Mouse (Mus musculus) layer of hippocampus, postnatal 36 days (tissue): ENCODE data around the gene AI661453. TPM values are rescaled to one million over a fixed set of nuclear protein-coding genes. Genes with fewer than 3 reads are reported as not detected.

Source experiments
- DNase-seq, 2 experiments: peaks; one replicate each; pipeline ENCODE4 v3.0.0; 2022
- total RNA-seq, 2 experiments: library from RNA; stranded (reverse); gene quantifications; 2 replicates each; pipeline ENCODE4 v1.2.3; 2021

The AI661453 gene
- total RNA-seq, 2 experiments from 2014 or later: 0.10 to 0.33 TPM

- no peak for DNase-seq
Measured at GRCm38 (mm10) chr17:47441296-47442051, 5.1 kb downstream of the AI661453 start.

- no peak for DNase-seq
Measured at GRCm38 (mm10) chr17:47442271-47442670, 5.9 kb downstream of the AI661453 start.

- DNase-seq: no peak
Measured at GRCm38 (mm10) chr17:47444113-47444512, 7.7 kb downstream of the AI661453 start.

GRCm38 (mm10) chr17:47445518-47445917 is 9.1 kb downstream of the AI661453 start:
- no peak for DNase-seq

DNA sequence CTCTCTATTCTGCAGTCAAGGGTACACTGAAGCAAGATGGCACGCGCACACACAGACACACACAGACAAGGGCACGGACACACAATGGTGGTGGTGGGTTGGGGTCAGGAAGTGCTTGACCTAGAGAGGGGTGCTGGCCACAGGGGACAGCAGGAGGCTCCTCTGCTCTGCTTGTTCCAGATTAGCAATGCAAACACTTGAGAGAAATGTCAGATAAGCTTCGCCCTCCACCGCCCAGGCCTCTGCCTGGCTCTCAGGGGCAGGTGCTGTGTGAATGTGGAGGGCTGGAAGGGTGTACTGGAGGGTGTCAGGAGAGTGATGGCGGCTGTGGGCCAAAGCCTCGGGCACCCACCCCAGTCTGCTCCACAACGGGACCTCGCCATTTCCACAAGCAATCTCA is 9.6 kb downstream of the AI661453 start:
- no peak for DNase-seq

DNA sequence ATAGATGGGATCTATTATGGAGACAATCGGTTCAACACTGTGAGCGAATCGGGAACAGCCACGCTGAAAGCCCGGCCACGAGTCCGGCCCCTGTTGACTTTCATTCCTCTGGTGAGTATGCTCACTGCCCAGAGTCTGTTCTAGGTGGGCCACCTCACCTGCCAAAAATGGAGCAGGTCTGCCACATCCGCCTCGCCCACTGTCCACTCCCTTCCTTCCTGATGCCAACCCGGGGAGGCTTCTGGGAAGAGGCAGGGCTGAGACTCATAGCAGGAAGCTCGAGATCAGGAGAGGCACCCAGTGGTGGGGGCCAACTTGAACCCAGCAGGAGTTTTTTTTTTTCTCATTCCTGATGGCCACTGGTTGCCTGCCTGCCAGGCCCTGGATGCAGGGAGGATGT is 10.1 kb downstream of the AI661453 start:
- DNase-seq: no peak

- DNase-seq: no peak
Measured at GRCm38 (mm10) chr17:47448523-47449372, 12.3 kb downstream of the AI661453 start.

DNA sequence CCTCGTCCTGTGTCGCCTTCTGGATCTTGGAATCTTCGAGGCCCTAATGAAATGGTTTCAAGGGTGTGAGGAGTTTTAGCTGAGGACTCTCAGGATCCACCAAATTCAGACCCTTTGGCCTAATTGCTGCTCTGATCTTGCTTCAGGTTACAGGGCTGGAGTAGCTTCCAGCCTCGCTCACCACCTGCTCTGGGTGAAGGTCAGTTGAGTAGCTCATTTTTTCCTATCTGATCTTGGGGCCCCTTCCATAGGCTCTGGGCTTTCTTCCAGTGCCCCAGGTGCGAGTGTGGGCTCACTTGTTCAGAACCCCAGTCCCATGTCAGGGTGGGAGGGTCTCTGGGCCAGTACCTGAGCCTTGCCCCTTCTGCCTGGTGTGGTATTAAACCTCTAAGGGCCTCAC is 13.0 kb downstream of the AI661453 start:
- no peak for DNase-seq

DNA sequence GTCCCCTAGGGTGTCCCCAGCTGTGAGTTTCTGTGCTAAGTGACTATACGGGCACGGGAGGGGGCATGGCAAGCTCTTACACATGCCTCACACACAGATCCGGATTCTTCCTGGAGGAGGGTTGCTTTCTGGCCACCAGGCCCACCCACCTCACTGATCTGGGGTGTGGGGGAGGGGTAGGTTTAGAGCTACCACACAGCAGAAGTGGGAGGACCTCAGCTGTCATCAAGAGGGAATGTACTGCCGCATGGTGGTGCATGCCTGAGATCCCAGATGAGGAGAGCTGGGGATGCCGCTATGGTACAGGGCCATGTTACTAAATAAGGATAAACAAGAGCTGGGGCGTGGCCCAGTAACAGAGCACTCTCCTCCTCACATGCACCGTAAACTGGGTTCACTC is 13.8 kb downstream of the AI661453 start:
- DNase-seq: no peak

DNA sequence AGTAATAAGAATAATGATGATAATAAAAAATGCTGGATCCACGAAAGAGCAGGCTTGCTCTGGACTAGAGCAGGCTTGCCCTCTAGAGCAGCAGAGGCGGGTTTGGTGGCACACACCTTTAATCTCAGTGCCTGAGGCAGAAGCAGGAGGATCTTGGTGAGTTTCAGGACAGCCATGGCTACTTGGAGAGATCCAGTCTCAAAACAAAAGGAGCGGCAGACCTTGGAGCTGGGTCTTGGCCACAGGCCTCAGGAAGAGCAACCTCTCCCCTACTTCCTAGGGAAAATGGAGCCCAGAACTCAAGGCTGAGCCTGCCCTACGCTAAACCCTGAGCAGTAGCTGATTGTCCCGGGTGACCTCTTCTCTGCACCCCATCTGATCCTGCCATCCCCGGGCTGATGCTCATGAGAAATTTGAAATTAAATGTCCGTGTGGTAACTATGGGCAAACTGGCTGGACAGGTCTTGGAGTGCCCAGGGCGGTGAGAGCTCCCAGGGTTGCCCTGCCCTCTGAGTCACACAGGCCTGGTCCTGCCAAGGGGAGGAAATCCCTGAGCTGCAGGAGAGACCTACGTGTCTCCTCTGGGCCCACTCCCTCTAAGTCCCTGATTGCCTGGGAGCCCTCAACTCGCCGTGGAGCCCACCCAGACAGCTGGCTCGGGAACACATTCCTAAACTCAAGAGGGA is 14.6 kb downstream of the AI661453 start:
- DNase-seq: no peak

GRCm38 (mm10) chr17:47452886-47453285 is 16.5 kb downstream of the AI661453 start:
- DNase-seq: no peak

GRCm38 (mm10) chr17:47454675-47455074 is 18.3 kb downstream of the AI661453 start:
- DNase-seq: no peak

DNA sequence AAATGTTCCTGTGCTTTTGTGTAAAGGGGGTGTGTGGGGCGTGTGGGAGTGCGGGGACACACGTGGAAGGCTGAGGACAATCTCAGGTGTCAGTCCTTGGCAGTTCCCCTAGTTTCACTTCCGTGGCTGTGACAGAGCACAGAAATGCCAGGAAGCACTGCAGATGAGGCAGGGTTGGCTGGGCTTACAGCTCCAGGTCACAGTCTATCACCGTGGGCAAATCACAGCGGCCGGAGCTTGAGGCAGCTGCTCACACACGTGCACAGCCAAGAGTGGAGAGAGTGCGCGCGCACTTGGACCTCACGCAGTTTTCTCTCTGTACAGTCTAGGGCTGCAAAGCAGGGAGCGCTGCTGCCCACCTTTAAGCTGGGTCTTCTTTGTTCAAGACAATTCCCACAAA is 21.9 kb downstream of the AI661453 start:
- DNase-seq: no peak

DNA sequence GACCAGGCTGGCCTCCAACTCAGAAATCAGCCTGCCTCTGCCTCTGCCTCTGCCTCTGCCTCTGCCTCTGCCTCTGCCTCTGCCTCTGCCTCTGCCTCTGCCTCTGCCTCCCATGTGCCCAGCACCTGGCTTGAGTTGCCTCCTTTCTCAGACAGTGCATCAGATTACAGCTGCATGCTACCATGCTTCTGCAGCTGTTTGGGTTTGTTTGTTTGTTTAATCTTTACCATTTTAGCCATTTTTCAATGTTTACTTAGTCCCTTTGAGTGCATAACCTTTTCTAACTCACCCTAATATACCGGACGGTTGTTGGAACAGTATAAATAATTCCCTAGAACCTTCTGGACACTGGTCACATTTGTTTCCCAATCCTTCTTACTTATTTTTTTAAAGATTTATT is 22.5 kb downstream of the AI661453 start:
- no peak for DNase-seq

- no peak for DNase-seq
Measured at GRCm38 (mm10) chr17:47459341-47459919, 23.0 kb downstream of the AI661453 start.

DNA sequence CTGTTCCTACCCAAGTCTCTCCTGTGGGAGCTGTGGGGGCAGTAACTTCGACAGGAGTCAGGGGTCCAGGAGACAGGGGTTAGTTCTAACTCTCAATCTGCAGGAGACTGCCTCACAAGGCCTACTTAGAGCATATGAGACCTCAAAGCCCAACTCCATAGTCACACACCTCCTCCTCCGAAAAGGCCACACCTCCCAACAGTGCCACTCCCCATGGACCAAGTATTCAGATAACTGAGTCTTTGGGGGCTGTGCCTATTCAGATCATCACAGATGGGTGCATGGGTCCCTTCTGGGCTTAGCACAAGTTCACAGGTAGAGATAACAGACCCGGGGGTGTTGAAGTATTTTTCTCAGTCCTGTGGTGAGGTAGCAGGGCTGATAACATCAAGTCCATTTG is 25.3 kb downstream of the AI661453 start:
- no peak for DNase-seq

- no peak for DNase-seq
Measured at GRCm38 (mm10) chr17:47462209-47462608, 25.8 kb downstream of the AI661453 start.

GRCm38 (mm10) chr17:47462728-47463388 is 26.4 kb downstream of the AI661453 start:
- no peak for DNase-seq

DNA sequence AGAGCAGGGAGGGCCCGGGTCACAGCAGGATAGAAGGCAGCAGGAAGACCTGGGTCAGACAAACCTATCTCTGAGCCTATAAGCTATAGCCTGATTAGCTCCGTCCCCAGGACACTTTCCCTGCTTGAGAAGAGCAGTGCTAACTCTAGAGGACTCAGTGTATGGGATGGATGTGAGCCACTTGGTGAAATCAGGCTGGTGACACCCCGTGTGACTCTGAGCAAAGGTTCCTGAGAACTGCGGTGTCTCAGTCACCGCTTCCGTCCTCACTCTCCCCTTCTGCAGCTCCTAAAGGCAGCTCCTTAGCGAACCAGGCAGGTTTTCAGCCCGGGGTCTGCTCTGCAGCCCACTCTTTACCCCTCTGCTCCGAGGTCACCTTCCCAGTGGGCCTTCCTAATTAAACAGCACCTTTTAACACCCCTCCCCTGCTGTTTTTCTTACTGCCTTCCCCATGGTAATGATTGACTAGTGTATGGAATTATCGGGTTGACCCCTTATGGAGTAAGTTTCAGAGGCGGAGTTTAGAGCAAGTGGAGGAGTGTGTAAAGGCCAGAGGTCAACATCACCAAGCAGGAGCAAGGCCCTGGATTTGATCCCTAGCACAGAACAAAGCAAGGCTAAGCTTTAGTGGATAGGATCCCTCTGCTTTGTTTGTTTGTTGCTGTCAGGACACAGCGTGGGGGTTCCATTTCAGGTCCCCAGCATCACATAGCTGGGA is 28.0 kb downstream of the AI661453 start:
- no peak for DNase-seq

DNA sequence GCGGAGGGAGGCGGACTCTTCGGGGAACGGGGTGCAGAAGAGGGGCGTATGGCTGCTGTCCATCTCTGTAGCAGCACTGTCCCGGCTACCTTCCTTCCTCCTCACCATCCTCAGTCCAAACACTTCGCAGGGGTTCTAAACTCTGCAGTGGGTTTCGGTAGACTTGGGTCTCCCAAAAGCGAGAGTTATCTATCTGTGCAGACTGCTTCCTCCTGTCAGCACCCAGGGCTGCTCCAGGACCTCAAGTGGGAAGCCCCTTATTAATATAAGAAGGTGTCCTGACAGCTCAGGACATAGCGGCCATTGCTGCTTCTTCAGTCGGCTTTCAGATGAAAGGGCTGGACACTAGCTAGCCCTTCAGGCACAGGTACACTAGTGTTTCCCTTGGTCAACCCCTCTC is 28.6 kb downstream of the AI661453 start:
- DNase-seq: no peak

DNA sequence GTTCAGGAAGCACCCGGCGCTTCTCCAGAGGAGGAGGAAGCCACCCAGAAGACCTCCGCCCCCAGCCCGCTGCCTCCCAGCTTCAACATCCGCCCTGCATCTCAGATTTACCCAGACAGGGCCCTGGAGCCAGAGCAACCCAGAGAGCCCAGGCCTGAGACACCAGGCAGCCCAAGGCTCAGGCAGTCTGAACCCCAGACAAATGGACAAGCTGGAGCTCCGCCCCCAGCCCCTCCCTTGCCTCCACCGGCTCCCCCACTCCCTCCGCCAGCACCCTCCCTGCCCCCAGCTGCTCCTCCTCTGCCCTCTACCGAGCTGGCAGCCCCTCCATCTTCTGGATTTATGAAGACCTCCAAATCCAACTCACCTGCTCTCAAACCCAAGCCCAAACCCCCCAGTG is 29.9 kb downstream of the AI661453 start:
- no peak for DNase-seq

- DNase-seq: no peak
Measured at GRCm38 (mm10) chr17:47467659-47468058, 31.2 kb downstream of the AI661453 start.
